Mouse (Mus musculus) kidney, adult 8-10 months (tissue): ENCODE data around the gene Map4k2.
"Not testable (repeated sequence)": the region's sequence is repeated elsewhere in the genome, so short reads cannot be mapped to it uniquely, and the experiment has no call there.

Experiments used
- DNase-seq, 2 experiments: peaks; one replicate each; pipeline ENCODE4 v3.0.0; 2022

Map4k2 gene

GRCm38 (mm10) chr19:6340524-6341452 lies at the start of gene Map4k2:
Map4k2 (plus strand) TSS chr19:6341135.
- peak; percentile 87 to 91 for DNase-seq

GRCm38 (mm10) chr19:6292262-6292661 lies 48.7 kb upstream of the Map4k2 start:
- no peak for DNase-seq

GRCm38 (mm10) chr19:6294301-6294700 lies 46.6 kb upstream of the Map4k2 start:
- DNase-seq: no peak

- no peak for DNase-seq
Measured at GRCm38 (mm10) chr19:6296551-6297210, 44.3 kb upstream of the Map4k2 start.

GRCm38 (mm10) chr19:6297641-6298040 lies 43.3 kb upstream of the Map4k2 start:
- peak; percentile 47 to 59 for DNase-seq

- DNase-seq: no peak
Measured at GRCm38 (mm10) chr19:6299003-6299402, 41.9 kb upstream of the Map4k2 start.

GRCm38 (mm10) chr19:6299450-6300267 lies 41.3 kb upstream of the Map4k2 start:
- DNase-seq: no peak

- peak in 1 of 2 experiments; percentile 58 for DNase-seq
Measured at GRCm38 (mm10) chr19:6300402-6300841, 40.5 kb upstream of the Map4k2 start.

- DNase-seq: no peak
Measured at GRCm38 (mm10) chr19:6302114-6302513, 38.8 kb upstream of the Map4k2 start.

GRCm38 (mm10) chr19:6302522-6302921 lies 38.4 kb upstream of the Map4k2 start:
- DNase-seq: no peak

- DNase-seq: no peak
Measured at GRCm38 (mm10) chr19:6303831-6304230, 37.1 kb upstream of the Map4k2 start.

GRCm38 (mm10) chr19:6304787-6305516 lies 36.0 kb upstream of the Map4k2 start:
- DNase-seq: peak; percentile 90 to 92

GRCm38 (mm10) chr19:6305517-6306115 lies 35.3 kb upstream of the Map4k2 start:
- DNase-seq: no peak

GRCm38 (mm10) chr19:6306137-6306551 lies 34.8 kb upstream of the Map4k2 start, which contains the start of gene Cdc42bpg:
Cdc42bpg (plus strand) TSS chr19:6306456.
- DNase-seq: peak; percentile 94

- peak; percentile 79 to 81 for DNase-seq
Measured at GRCm38 (mm10) chr19:6306586-6306985, 34.3 kb upstream of the Map4k2 start.

- DNase-seq: no peak
Measured at GRCm38 (mm10) chr19:6307733-6308531, 33.0 kb upstream of the Map4k2 start.

- no peak for DNase-seq
Measured at GRCm38 (mm10) chr19:6310181-6310580, 30.8 kb upstream of the Map4k2 start.

- DNase-seq: not testable (repeated sequence)
Measured at GRCm38 (mm10) chr19:6311783-6312182, 29.2 kb upstream of the Map4k2 start.

- DNase-seq: no peak
Measured at GRCm38 (mm10) chr19:6313796-6314195, 27.1 kb upstream of the Map4k2 start.

- DNase-seq: no peak
Measured at GRCm38 (mm10) chr19:6314513-6314912, 26.4 kb upstream of the Map4k2 start.

- no peak for DNase-seq
Measured at GRCm38 (mm10) chr19:6315573-6315972, 25.4 kb upstream of the Map4k2 start.
